Mouse (Mus musculus) cerebellum, adult 2 months (tissue): ENCODE results near the gene Piga. TPM values are rescaled to one million over a fixed set of nuclear protein-coding genes. Genes with fewer than 3 reads are reported as not detected.

Experiments
- DNase-seq, 2 experiments: peaks; one replicate each; pipeline ENCODE4 v3.0.0; 2021
- H3K27ac ChIP-seq: fragments of 200-500 bp; 2 replicates; pipeline ENCODE4 v1.5.1; 2012; ENCODE audit warnings: low read length, control low read depth, inconsistent platforms; ENCODE audit not compliant: insufficient read depth
- H3K27me3 ChIP-seq: fragments of 200-500 bp; 2 replicates; pipeline ENCODE4 v1.6.1; 2012; ENCODE audit warnings: inconsistent platforms, mild to moderate bottlenecking, low read length, moderate library complexity; ENCODE audit not compliant: control insufficient read depth, insufficient read depth
- H3K4me1 ChIP-seq: fragments of 200-500 bp; 2 replicates; pipeline ENCODE4 v1.6.1; 2011; ENCODE audit warnings: low read length; ENCODE audit not compliant: control insufficient read depth, insufficient read depth
- H3K4me3 ChIP-seq: fragments of 200-500 bp; replicated peaks from 2 replicates; pipeline ENCODE3; 2011; ENCODE audit warnings: mild to moderate bottlenecking, low read depth, low read length, control low read depth; ENCODE audit not compliant: insufficient read depth
- CTCF ChIP-seq: fragments of 200-500 bp; IDR thresholded peaks from 2 replicates; pipeline ENCODE4 v1.5.1; 2011; ENCODE audit warnings: low read depth, mild to moderate bottlenecking, control low read depth, low read length, moderate library complexity, borderline replicate concordance; ENCODE audit not compliant: insufficient read depth
- POLR2A ChIP-seq: fragments of 200-500 bp; IDR thresholded peaks from 2 replicates; pipeline ENCODE4 v1.6.1; 2011; ENCODE audit warnings: low read length, control low read depth, borderline replicate concordance; ENCODE audit not compliant: insufficient read depth
- WGBS: fragments of 180-500 bp; shearing (Covaris S2); methylation state at CpG from one replicate; pipeline ENCODE4 v1.1.7; 2018; 5-methylcytosine and 5-hydroxymethylcytosine counted together
- polyA plus RNA-seq: library from polyadenylated mRNA; depleted of rRNA; stranded (reverse); fragments of >200 nt; gene quantifications from 2 replicates; pipeline ENCODE4 v1.2.3, GENCODE M21; 2012

Gene Piga
- polyA plus RNA-seq, 1 experiment: 8.8 TPM

GRCm38 (mm10) chrX:164405080-164405649 lies 14.4 kb upstream of the Piga start:
- no peak overlapping the region for H3K4me3 ChIP-seq
- TF ChIP-seq POLR2A: no peak
- TF ChIP-seq CTCF: no peak
- no peak for DNase-seq
- H3K4me1 ChIP-seq: no peaks in the 10 kb centered on the region
- H3K27me3 ChIP-seq: no peaks in the 10 kb centered on the region
- no peak overlapping the region for H3K27ac ChIP-seq

GRCm38 (mm10) chrX:164406133-164407022 lies 13.2 kb upstream of the Piga start:
- Histone ChIP-seq H3K27me3 (no peaks in the 10 kb centered on the region), H3K27ac (no peak overlapping the region), H3K4me3 (no peak overlapping the region), H3K4me1 (no peaks in the 10 kb centered on the region)
- DNase-seq: no peak
- WGBS: 79% methylated on average over 9 of the region's 9 CpGs
- TF ChIP-seq POLR2A (no peak), CTCF (no peak)

DNA sequence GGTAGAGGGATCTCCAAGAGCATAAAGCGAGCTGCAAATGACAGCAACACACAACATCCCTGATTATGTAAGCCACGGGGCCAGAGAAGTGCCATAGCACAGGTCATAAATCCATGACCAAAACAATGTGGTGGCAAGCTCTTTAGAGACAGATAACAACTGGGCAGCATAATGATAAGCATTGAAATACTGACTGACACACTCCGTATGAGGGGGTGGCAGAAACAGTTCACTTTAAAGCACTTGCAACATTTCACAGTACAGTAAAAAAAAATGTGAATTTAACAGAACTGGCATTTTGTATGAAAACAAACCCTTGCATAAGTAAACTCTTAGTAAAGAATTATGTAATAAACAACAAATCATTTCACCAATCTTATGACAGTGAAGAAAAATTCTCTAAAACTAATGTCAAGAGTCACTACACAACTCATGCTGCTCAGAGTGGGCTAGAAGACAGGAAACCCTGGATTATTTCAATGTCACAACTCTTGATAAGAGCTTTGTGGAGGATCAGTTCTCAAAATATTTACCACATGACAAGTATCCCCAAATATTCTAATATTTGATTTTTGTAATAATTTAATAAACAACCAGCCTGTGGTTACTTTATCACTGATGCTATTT lies 11.2 kb upstream of the Piga start:
- TF ChIP-seq POLR2A: no peak
- TF ChIP-seq CTCF: no peak
- WGBS: 83% methylated on average over 3 of the region's 3 CpGs
- Histone ChIP-seq H3K27me3 (no peaks in the 10 kb centered on the region), H3K27ac (no peak overlapping the region), H3K4me3 (no peak overlapping the region), H3K4me1 (no peaks in the 10 kb centered on the region)
- DNase-seq: no peak

DNA sequence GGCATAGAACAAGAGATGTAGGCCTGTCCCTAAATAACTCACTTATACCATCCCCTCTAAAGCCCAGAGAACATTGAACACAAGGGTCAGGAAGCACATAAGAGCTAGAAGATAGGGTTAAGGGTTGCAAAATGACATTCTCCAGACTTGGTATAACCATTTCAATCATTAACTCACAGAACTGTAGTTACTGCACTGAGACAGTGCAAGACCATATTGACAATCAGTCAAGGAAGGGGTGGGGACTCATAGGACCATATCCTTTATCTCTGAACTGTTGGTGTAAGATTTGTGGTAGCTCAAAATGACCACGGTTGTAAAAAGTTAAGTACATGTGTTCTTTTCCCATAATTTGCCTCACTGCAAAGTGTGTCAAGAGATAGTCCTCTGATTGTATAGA lies 9.0 kb upstream of the Piga start:
- no peak for TF ChIP-seq POLR2A
- no peak for TF ChIP-seq CTCF
- H3K27me3 ChIP-seq: no peaks in the 10 kb centered on the region
- H3K4me3 ChIP-seq: no peak overlapping the region
- WGBS: 91% methylated on average over 1 of the region's 1 CpGs
- H3K27ac ChIP-seq: no peak overlapping the region
- no peaks in the 10 kb centered on the region for H3K4me1 ChIP-seq
- no peak for DNase-seq

DNA sequence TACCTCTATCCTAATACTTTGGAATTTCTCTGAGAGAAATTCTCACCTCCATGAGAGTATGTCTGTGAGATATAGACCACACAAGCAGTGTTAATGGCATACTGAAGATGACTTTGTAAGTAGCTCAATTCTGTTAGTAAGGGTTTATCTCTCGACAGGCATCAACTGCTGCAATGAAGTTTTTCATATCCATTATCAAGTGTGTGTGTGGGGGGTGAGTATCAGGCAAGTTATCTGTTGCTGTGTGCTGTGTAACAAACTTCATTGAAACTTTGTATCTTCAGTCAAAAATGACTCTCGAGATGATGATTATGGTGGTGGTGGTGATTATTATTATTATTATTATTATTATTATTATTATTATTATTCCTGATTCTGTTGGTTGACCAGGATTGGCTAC lies 2.8 kb upstream of the Piga start:
- no peak for DNase-seq
- 91% methylated on average over 2 of the region's 2 CpGs for WGBS

GRCm38 (mm10) chrX:164418008-164418407 lies 1.6 kb upstream of the Piga start:
- TF ChIP-seq CTCF: no peak
- no peak for TF ChIP-seq POLR2A
- Histone ChIP-seq H3K4me1 (no peaks in the 10 kb centered on the region), H3K4me3 (no peak overlapping the region), H3K27ac (no peak overlapping the region), H3K27me3 (no peaks in the 10 kb centered on the region)
- DNase-seq: no peak

More for the DNA sequence above, 2.8 kb upstream of the Piga start:
- Histone ChIP-seq H3K27ac (no peak overlapping the region), H3K27me3 (no peaks in the 10 kb centered on the region), H3K4me1 (no peaks in the 10 kb centered on the region), H3K4me3 (no peak overlapping the region)
- no peak for TF ChIP-seq POLR2A
- TF ChIP-seq CTCF: no peak

DNA sequence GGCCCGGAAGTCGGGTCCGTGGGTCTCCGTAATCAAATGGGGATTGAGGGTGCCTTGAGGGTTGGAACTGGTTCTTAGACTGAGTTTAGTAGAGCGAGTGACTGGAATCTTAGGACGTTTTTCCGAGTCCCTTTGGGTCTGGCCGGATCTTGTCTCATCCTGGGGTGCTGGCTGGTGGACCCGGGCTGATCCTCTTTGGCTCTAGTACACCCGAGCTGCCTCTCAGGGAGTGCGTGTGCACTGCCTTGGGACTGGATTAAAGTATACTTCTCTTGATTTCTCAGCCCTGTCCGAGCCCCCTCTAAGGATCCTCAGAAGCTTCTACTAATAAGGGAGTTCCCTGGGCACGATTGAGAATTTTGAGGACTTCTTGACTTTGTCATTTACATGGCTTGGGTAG lies 368 bp downstream of the Piga start:
- H3K4me1 ChIP-seq: no peaks in the 10 kb centered on the region
- no peaks in the 10 kb centered on the region for H3K27me3 ChIP-seq
- TF ChIP-seq POLR2A: no peak
- no peak for TF ChIP-seq CTCF
- H3K27ac ChIP-seq: peak overlapping the region; percentile 93
- no peak for DNase-seq
- H3K4me3 ChIP-seq: peak overlapping the region; percentile 100
- WGBS: 9% methylated on average over 13 of the region's 13 CpGs
